Mouse (Mus musculus) olfactory bulb, adult 2 months (tissue): Measurements from ENCODE around the gene Rap1gap2.

Experiments
- CTCF ChIP-seq: fragments of 200-500 bp; IDR thresholded peaks from 2 replicates; pipeline ENCODE4 v1.5.1; 2012; ENCODE audit warnings: low read depth, mild to moderate bottlenecking, low read length, moderate library complexity; ENCODE audit not compliant: insufficient read depth
- POLR2A ChIP-seq: fragments of 200-500 bp; IDR thresholded peaks from 2 replicates; pipeline ENCODE4 v1.6.1; 2012; ENCODE audit warnings: mild to moderate bottlenecking, low read depth, low read length, moderate library complexity; ENCODE audit not compliant: insufficient read depth

DNA sequence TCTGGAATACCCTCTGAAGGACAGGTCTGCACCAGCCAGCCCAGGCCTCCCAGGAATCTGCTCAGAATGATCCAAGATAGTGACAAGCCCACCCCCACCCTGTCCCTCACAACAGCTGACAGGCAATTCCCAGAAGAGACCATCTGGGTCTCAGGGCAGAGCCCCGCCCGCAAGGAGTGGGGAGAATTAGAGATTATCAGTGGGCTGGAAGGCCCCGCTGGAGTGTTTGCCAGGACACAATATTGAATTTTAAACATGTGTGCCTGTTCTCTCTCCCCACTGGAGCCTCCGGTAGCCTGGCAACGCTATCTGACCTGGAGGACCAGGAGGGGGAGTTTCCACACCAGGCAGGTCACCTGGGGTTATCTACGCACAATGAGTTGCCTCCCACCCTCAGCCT is 142.5 kb downstream of the Rap1gap2 start:
- TF ChIP-seq CTCF = no peak
- no peak for TF ChIP-seq POLR2A
